Mouse (Mus musculus): ENCODE measurements around the gene Ppid. TPM values are rescaled to one million over a fixed set of nuclear protein-coding genes. Genes with fewer than 3 reads are reported as not detected.

The Ppid gene
- polyA plus RNA-seq, 1 experiment: 297 TPM

- Histone ChIP-seq H3K36me3 (ENCODE audit: control insufficient read depth, insufficient read depth, low read length, poor library complexity, severe bottlenecking) (peaks cover 36% of the 10 kb centered on the region), H3K9me3 (replicated peaks; ENCODE audit: control insufficient read depth, insufficient read depth, low read length, poor library complexity, severe bottlenecking) (no peaks in the 10 kb centered on the region), H3K27ac (ENCODE audit: insufficient read depth, low read length) (peak overlapping the region; percentile 29), H3K4me3 (ENCODE audit: low read depth, low read length) (peak overlapping the region; percentile 98), H3K4me1 (ENCODE audit: control insufficient read depth, insufficient read depth, low read length) (no peaks in the 10 kb centered on the region), H3K27me3 (ENCODE audit: control insufficient read depth, insufficient read depth, low read length, poor library complexity, severe bottlenecking) (no peaks in the 10 kb centered on the region), H3K9ac (ENCODE audit: low read depth, poor library complexity, severe bottlenecking) (peak overlapping the region; percentile 91)
- TF ChIP-seq EP300 (IDR thresholded peaks at IDR 0.05; ENCODE audit: insufficient read depth, low read depth, low read length) (no peak), CTCF (IDR thresholded peaks at IDR 0.05; ENCODE audit: low read depth, low read length) (no peak), POLR2A (IDR thresholded peaks at IDR 0.05; ENCODE audit: insufficient read depth, low read length) (no peak)
Measured at GRCm38 (mm10) chr3:79591793-79592471, 790 bp downstream of the Ppid start.

GRCm38 (mm10) chr3:79595468-79595867 is 4.3 kb downstream of the Ppid start:
- TF ChIP-seq POLR2A (IDR thresholded peaks at IDR 0.05; ENCODE audit: insufficient read depth, low read length): no peak
- TF ChIP-seq EP300 (IDR thresholded peaks at IDR 0.05; ENCODE audit: insufficient read depth, low read depth, low read length): no peak
- Histone ChIP-seq H3K4me3 (ENCODE audit: low read depth, low read length) (no peak overlapping the region), H3K9me3 (replicated peaks; ENCODE audit: control insufficient read depth, insufficient read depth, low read length, poor library complexity, severe bottlenecking) (no peaks in the 10 kb centered on the region), H3K36me3 (ENCODE audit: control insufficient read depth, insufficient read depth, low read length, poor library complexity, severe bottlenecking) (peaks cover 67% of the 10 kb centered on the region), H3K27ac (ENCODE audit: insufficient read depth, low read length) (no peak overlapping the region), H3K27me3 (ENCODE audit: control insufficient read depth, insufficient read depth, low read length, poor library complexity, severe bottlenecking) (no peaks in the 10 kb centered on the region), H3K9ac (ENCODE audit: low read depth, poor library complexity, severe bottlenecking) (no peak overlapping the region), H3K4me1 (ENCODE audit: control insufficient read depth, insufficient read depth, low read length) (no peaks in the 10 kb centered on the region)

DNA sequence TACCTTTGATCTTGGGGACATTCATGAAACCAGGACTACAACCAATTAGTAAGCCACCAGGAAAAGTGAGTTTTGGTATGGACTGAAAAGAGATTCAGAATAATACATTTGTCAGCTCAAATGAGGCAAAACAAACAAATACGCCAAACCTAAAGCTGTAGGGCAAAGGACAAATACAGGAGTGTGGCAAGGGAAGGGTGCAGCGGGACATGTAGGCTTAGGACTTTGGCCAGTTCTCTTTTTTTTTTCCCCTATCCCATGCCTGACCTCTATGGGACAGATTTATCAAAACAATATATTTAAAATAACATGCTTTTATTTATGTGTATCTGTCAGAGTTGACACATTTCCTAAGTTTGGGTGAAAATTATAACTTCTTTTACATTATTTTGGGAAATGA is 18.7 kb downstream of the Ppid start:
- Histone ChIP-seq H3K4me1 (ENCODE audit: control insufficient read depth, insufficient read depth, low read length) (no peaks in the 10 kb centered on the region), H3K9ac (ENCODE audit: low read depth, poor library complexity, severe bottlenecking) (no peak overlapping the region), H3K4me3 (ENCODE audit: low read depth, low read length) (no peak overlapping the region), H3K27me3 (ENCODE audit: control insufficient read depth, insufficient read depth, low read length, poor library complexity, severe bottlenecking) (no peaks in the 10 kb centered on the region), H3K9me3 (replicated peaks; ENCODE audit: control insufficient read depth, insufficient read depth, low read length, poor library complexity, severe bottlenecking) (peaks cover 5% of the 10 kb centered on the region), H3K27ac (ENCODE audit: insufficient read depth, low read length) (no peak overlapping the region), H3K36me3 (ENCODE audit: control insufficient read depth, insufficient read depth, low read length, poor library complexity, severe bottlenecking) (peaks cover 10% of the 10 kb centered on the region)
- TF ChIP-seq EP300 (IDR thresholded peaks at IDR 0.05; ENCODE audit: insufficient read depth, low read depth, low read length): no peak
- no peak for TF ChIP-seq CTCF (IDR thresholded peaks at IDR 0.05; ENCODE audit: low read depth, low read length)
- TF ChIP-seq POLR2A (IDR thresholded peaks at IDR 0.05; ENCODE audit: insufficient read depth, low read length): no peak

DNA sequence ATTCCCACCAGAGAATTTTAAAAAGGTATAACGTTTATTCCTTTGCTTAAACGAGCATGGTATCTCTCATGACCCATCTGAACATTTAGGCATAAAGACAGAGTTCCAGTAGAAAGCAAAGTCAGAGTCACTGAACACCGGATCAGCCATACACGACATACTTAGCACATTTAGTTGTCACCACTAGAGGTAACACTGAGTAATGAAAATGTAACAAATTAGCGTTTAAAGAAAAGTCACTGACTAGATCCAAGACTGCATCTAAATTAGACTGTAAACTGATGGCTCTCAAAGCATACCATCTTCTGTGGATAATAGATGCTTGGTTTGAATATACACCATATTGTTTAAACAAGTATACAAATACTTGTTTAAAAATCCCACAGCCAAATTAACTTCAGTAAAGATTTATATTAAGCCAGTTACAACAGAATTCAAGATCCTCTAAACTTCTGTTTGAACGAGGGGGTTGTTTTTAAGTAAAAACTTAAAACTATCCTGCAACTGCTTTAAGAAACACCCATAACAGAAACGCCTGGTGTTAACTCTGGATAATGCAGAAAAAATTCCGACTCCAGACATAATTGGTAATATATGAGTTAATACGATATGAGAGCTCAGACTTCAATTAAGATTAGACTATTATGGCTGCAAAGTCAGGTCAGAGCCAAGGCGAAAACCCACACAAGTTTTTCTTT is 36.5 kb downstream of the Ppid start:
- TF ChIP-seq EP300 (IDR thresholded peaks at IDR 0.05; ENCODE audit: insufficient read depth, low read depth, low read length) (no peak), POLR2A (IDR thresholded peaks at IDR 0.05; ENCODE audit: insufficient read depth, low read length) (no peak), CTCF (IDR thresholded peaks at IDR 0.05; ENCODE audit: low read depth, low read length) (no peak)
- no peaks in the 10 kb centered on the region for H3K9me3 ChIP-seq (replicated peaks; ENCODE audit: control insufficient read depth, insufficient read depth, low read length, poor library complexity, severe bottlenecking)
- peak overlapping the region; percentile 92 for H3K4me3 ChIP-seq (ENCODE audit: low read depth, low read length)
- no peaks in the 10 kb centered on the region for H3K27me3 ChIP-seq (ENCODE audit: control insufficient read depth, insufficient read depth, low read length, poor library complexity, severe bottlenecking)
- no peak overlapping the region for H3K27ac ChIP-seq (ENCODE audit: insufficient read depth, low read length)
- no peaks in the 10 kb centered on the region for H3K4me1 ChIP-seq (ENCODE audit: control insufficient read depth, insufficient read depth, low read length)
- peak overlapping the region; percentile 29 for H3K9ac ChIP-seq (ENCODE audit: low read depth, poor library complexity, severe bottlenecking)
- H3K36me3 ChIP-seq (ENCODE audit: control insufficient read depth, insufficient read depth, low read length, poor library complexity, severe bottlenecking): peaks cover 7% of the 10 kb centered on the region

- Histone ChIP-seq H3K36me3 (ENCODE audit: control insufficient read depth, insufficient read depth, low read length, poor library complexity, severe bottlenecking) (peaks cover 7% of the 10 kb centered on the region), H3K9ac (ENCODE audit: low read depth, poor library complexity, severe bottlenecking) (peak overlapping the region; percentile 29), H3K27ac (ENCODE audit: insufficient read depth, low read length) (peak overlapping the region; percentile 32; the same call in 1 of the 2 replicates), H3K4me1 (ENCODE audit: control insufficient read depth, insufficient read depth, low read length) (no peaks in the 10 kb centered on the region), H3K27me3 (ENCODE audit: control insufficient read depth, insufficient read depth, low read length, poor library complexity, severe bottlenecking) (no peaks in the 10 kb centered on the region), H3K9me3 (replicated peaks; ENCODE audit: control insufficient read depth, insufficient read depth, low read length, poor library complexity, severe bottlenecking) (no peaks in the 10 kb centered on the region), H3K4me3 (ENCODE audit: low read depth, low read length) (peak overlapping the region; percentile 92)
- TF ChIP-seq POLR2A (IDR thresholded peaks at IDR 0.05; ENCODE audit: insufficient read depth, low read length) (no peak), CTCF (IDR thresholded peaks at IDR 0.05; ENCODE audit: low read depth, low read length) (no peak), EP300 (IDR thresholded peaks at IDR 0.05; ENCODE audit: insufficient read depth, low read depth, low read length) (no peak)
Measured at GRCm38 (mm10) chr3:79628182-79628560, 37.0 kb downstream of the Ppid start.

Data from ES-Bruce4 (cell line).